Mouse (Mus musculus): ENCODE data around the gene Gm49378. TPM values are rescaled to one million over a fixed set of nuclear protein-coding genes. Genes with fewer than 3 reads are reported as not detected.

The Gm49378 gene
- polyA plus RNA-seq, 1 experiment from 2014 or later, result 1.6 TPM

GRCm38 (mm10) chr14:55598521-55599390, 38.9 kb downstream of the Gm49378 start:
- Histone ChIP-seq H3K9me3 (no peaks in the 10 kb centered on the region), H3K27ac (no peak overlapping the region), H3K9ac (replicated peaks) (no peak overlapping the region), H3K36me3 (peaks cover 96% of the 10 kb centered on the region), H3K4me3 (replicated peaks) (no peak overlapping the region), H3K4me2 (replicated peaks) (no peak overlapping the region), H3K4me1 (replicated peaks) (peaks cover 5% of the 10 kb centered on the region), H3K27me3 (no peaks in the 10 kb centered on the region)
- no peak for ATAC-seq
- 96% methylated on average over 21 of the region's 21 CpGs for WGBS

DNA sequence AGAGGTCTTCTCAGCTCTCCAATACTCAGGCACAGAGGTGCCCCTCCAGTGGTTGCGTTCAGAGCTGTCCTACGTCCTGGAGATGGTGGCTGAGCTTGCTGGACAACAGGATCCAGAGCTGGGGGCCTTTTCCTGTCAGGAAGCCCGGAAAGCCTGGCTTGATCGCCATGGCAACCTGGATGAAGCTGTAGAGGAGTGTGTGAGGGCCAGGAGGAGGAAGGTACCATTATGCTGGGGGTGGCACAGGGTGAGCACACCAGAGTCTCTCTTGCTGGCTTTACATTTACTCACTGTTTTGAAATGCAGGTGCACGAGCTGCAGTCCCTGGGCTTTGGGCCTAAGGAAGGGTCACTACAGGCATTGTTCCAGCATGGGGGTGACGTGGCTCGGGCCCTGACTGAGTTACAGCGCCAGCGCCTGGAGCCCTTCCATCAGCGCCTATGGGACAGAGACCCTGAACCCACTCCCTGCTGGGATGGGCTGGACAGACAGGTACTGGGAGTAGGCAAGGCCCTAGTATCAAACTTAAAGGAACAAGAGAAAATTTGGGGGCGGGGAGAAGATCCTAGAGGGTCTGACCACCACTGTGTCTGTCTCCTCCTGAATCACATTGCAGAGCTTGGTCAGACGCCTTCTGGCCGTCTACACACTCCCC, 41.5 kb downstream of the Gm49378 start:
- Histone ChIP-seq H3K4me2 (replicated peaks) (no peak overlapping the region), H3K4me1 (replicated peaks) (peaks cover 21% of the 10 kb centered on the region), H3K27me3 (no peaks in the 10 kb centered on the region), H3K9me3 (no peaks in the 10 kb centered on the region), H3K9ac (replicated peaks) (no peak overlapping the region), H3K27ac (no peak overlapping the region), H3K4me3 (replicated peaks) (no peak overlapping the region), H3K36me3 (peaks cover 71% of the 10 kb centered on the region)
- ATAC-seq, result no peak
- 70% methylated on average over 13 of the region's 13 CpGs for WGBS

DNA sequence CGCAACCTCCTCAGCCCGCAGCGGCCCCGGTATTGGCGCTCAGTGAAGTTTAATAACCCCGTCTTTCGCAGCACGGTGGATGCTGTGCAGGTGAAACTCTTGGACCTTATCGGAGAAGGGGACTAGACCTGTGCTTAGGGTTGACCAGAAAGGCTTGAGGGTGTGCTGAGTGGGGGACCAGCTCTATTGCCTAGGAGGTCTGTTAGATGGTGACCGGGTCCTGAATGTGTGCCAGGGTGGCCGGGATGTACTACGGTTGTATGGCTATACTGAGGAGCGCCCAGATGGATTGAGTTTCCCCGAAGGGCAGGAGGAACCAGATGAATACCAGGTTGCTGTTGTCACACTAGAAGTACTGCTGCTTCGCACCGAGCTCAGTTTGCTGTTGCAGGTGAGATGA, 45.5 kb downstream of the Gm49378 start:
- Histone ChIP-seq H3K27me3 (no peaks in the 10 kb centered on the region), H3K9me3 (no peaks in the 10 kb centered on the region), H3K27ac (peak overlapping the region; percentile 97), H3K36me3 (peaks cover 45% of the 10 kb centered on the region), H3K4me3 (replicated peaks) (peak overlapping the region; percentile 95), H3K4me2 (replicated peaks) (peak overlapping the region; percentile 99), H3K9ac (replicated peaks) (peak overlapping the region; percentile 95), H3K4me1 (replicated peaks) (peaks cover 36% of the 10 kb centered on the region)
- 8% methylated on average over 16 of the region's 16 CpGs for WGBS
- no peak for ATAC-seq

GRCm38 (mm10) chr14:55591331-55591891, 46.3 kb downstream of the Gm49378 start, which contains the start of gene Rnf31:
Gene Rnf31, plus strand, starts transcription at chr14:55591708.
- peaks cover 36% of the 10 kb centered on the region for H3K4me1 ChIP-seq (replicated peaks)
- peak; percentile 91 for ATAC-seq
- peak within 1 kb of the TSS; percentile 99 for H3K4me2 ChIP-seq (replicated peaks)
- H3K27ac ChIP-seq, result peak within 1 kb of the TSS; percentile 97
- under 1% methylated on average over 33 of the region's 33 CpGs for WGBS
- no peaks in the 10 kb centered on the region for H3K9me3 ChIP-seq
- peak within 1 kb of the TSS; percentile 95 for H3K9ac ChIP-seq (replicated peaks)
- H3K36me3 ChIP-seq, result peaks cover 40% of the 10 kb centered on the region
- no peaks in the 10 kb centered on the region for H3K27me3 ChIP-seq
- peak within 1 kb of the TSS; percentile 95 for H3K4me3 ChIP-seq (replicated peaks)

GRCm38 (mm10) chr14:55590748-55591330, 46.9 kb downstream of the Gm49378 start, which contains the start of gene Psme2:
Gene Psme2, minus strand, starts transcription at chr14:55591113.
- Histone ChIP-seq H3K27me3 (no peaks in the 10 kb centered on the region), H3K36me3 (peaks cover 34% of the 10 kb centered on the region), H3K27ac (peak within 1 kb of the TSS; percentile 97), H3K4me3 (replicated peaks) (peak within 1 kb of the TSS; percentile 95), H3K4me1 (replicated peaks) (peaks cover 36% of the 10 kb centered on the region), H3K9me3 (no peaks in the 10 kb centered on the region), H3K9ac (replicated peaks) (peak within 1 kb of the TSS; percentile 95), H3K4me2 (replicated peaks) (peak within 1 kb of the TSS; percentile 99)
- peak; percentile 96 for ATAC-seq
- under 1% methylated on average over 22 of the region's 22 CpGs for WGBS

GRCm38 (mm10) chr14:55589771-55590448, 47.8 kb downstream of the Gm49378 start:
- peak overlapping the region; percentile 99 for H3K4me2 ChIP-seq (replicated peaks)
- H3K27ac ChIP-seq, result no peak overlapping the region
- no peaks in the 10 kb centered on the region for H3K9me3 ChIP-seq
- peak overlapping the region; percentile 95 for H3K4me3 ChIP-seq (replicated peaks)
- H3K9ac ChIP-seq (replicated peaks), result peak overlapping the region; percentile 95
- no peak for ATAC-seq
- H3K36me3 ChIP-seq, result peaks cover 25% of the 10 kb centered on the region
- WGBS, result 89% methylated on average over 11 of the region's 11 CpGs
- no peaks in the 10 kb centered on the region for H3K27me3 ChIP-seq
- H3K4me1 ChIP-seq (replicated peaks), result peaks cover 40% of the 10 kb centered on the region

GRCm38 (mm10) chr14:55589271-55589670, 48.4 kb downstream of the Gm49378 start:
- H3K9me3 ChIP-seq, result no peaks in the 10 kb centered on the region

DNA sequence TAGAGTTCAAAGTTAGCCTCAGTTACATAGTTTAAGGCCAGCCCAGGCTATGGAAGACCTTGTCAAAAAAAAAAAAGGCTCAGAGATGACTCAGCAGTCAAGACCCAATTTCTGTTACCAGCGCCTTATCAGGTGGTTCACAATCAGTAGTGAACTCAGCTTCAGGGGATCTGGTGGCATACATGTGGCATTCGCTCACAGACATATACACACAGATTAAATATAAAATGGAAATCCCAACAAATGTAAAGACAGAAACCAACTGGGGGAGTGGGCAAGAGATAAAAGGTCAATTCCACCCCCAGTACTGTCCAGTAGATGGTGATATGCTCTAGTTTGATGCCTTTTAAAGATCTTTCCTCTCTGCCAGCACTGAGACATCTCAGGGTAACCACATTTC, 51.5 kb downstream of the Gm49378 start:
- Histone ChIP-seq H3K36me3 (peaks cover 19% of the 10 kb centered on the region), H3K4me1 (replicated peaks) (peaks cover 26% of the 10 kb centered on the region), H3K9me3 (no peaks in the 10 kb centered on the region), H3K4me2 (replicated peaks) (no peak overlapping the region), H3K27ac (no peak overlapping the region), H3K4me3 (replicated peaks) (no peak overlapping the region), H3K27me3 (no peaks in the 10 kb centered on the region), H3K9ac (replicated peaks) (no peak overlapping the region)
- WGBS, result 90% methylated on average over 2 of the region's 2 CpGs
- ATAC-seq, result no peak

More at GRCm38 (mm10) chr14:55589271-55589670, 48.4 kb downstream of the Gm49378 start:
- peaks cover 47% of the 10 kb centered on the region for H3K4me1 ChIP-seq (replicated peaks)
- H3K4me3 ChIP-seq (replicated peaks), result no peak overlapping the region
- no peak overlapping the region for H3K4me2 ChIP-seq (replicated peaks)
- H3K36me3 ChIP-seq, result peaks cover 18% of the 10 kb centered on the region
- H3K9ac ChIP-seq (replicated peaks), result no peak overlapping the region
- no peak overlapping the region for H3K27ac ChIP-seq
- no peaks in the 10 kb centered on the region for H3K27me3 ChIP-seq
- no peak for ATAC-seq
- WGBS, result 93% methylated on average over 5 of the region's 5 CpGs

DNA sequence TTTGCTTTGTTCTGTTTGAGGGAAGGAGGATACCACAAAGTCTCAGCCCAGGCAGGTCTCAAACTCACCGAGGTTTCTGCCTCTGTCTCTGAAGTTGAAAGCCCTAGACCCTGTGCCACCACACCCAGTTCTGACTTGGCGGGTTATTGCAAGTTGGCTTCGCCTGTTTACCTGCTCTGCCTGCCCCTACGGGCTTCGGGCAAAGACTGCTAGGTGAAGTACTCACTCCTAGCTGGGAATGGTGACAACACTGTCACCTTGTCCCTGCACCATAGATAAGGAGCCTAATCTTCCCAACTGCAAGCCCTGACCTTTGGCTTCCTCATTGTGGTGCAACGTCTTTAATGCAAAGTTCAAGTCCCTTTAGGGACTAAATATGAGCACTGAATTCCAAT, 52.1 kb downstream of the Gm49378 start:
- H3K27ac ChIP-seq, result no peak overlapping the region
- peaks cover 25% of the 10 kb centered on the region for H3K4me1 ChIP-seq (replicated peaks)
- ATAC-seq, result no peak
- no peaks in the 10 kb centered on the region for H3K27me3 ChIP-seq
- no peak overlapping the region for H3K4me2 ChIP-seq (replicated peaks)
- H3K4me3 ChIP-seq (replicated peaks), result no peak overlapping the region
- H3K36me3 ChIP-seq, result peaks cover 25% of the 10 kb centered on the region
- no peaks in the 10 kb centered on the region for H3K9me3 ChIP-seq
- WGBS, result 65% methylated on average over 6 of the region's 6 CpGs
- no peak overlapping the region for H3K9ac ChIP-seq (replicated peaks)

- no peaks in the 10 kb centered on the region for H3K27me3 ChIP-seq
- 3% methylated on average over 43 of the region's 43 CpGs for WGBS
- H3K27ac ChIP-seq, result no peak within 1 kb of the TSS
- H3K4me1 ChIP-seq (replicated peaks), result peaks cover 20% of the 10 kb centered on the region
- H3K4me3 ChIP-seq (replicated peaks), result peak within 1 kb of the TSS; percentile 47
- ATAC-seq, result peak; percentile 72
- peak within 1 kb of the TSS; percentile 72 for H3K9ac ChIP-seq (replicated peaks)
- H3K36me3 ChIP-seq, result peaks cover 31% of the 10 kb centered on the region
- H3K9me3 ChIP-seq, result no peaks in the 10 kb centered on the region
- peak within 1 kb of the TSS; percentile 65 for H3K4me2 ChIP-seq (replicated peaks)
These were observed 52.8 kb downstream of the Gm49378 start, which contains the start of gene Emc9 for GRCm38 (mm10) chr14:55584702-55585565. Gene Emc9, minus strand, starts transcription at chr14:55585302.
